ENCODE assay signal across 13 mouse cellular contexts in the genomic region with DNA sequence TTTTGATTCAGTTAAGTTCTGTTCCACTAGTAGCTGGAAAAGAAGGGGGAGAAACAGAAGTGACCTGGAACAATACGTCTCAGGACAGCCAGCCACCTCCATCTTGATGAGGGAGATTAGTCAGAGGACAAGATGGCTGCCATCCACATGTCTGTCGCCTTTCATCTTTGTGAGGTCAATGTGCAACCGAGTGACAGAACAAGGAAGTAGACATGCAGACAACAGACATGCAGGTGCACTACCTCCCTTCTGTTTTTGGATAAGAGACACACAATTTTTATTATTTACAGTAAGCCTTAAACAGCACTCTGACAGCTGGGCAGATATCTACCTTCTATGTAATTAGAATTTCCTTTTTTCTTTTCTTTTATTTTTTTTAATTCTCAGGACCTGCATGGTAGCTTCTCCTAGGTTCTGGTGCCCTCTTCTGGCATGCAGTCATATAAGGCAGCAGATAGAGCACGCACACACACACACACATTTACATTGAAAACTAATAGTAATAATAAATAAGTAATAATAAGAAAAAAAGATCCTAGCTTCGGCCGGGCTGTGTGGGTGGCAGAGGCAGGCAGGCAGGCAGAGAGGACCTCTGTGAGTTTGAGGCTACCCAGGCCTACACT. TPM values are rescaled to one million over a fixed set of nuclear protein-coding genes. Genes with fewer than 3 reads are reported as not detected.
DNase-seq lines count a peak whose midpoint lies in the region; ATAC-seq and TF ChIP-seq lines count a peak whose summit lies in the region.
"Had no signal": no experiment of that assay in that cellular context is flagged by ENCODE, and none has a peak within 500 bp of the region (broad histone marks: within the 10 kb centered on the region; RNA-seq: fewer than 3 reads in every experiment).

No protein-coding gene starts in this region.

- no peak overlapping the region for H3K9ac ChIP-seq in liver, postnatal 0 days (replicated peaks)
- no peak overlapping the region for H3K9ac ChIP-seq in liver, embryonic 12.5 days
- no peak overlapping the region for H3K9ac ChIP-seq in neural tube, embryonic 15.5 days (replicated peaks)
- H3K9ac ChIP-seq: heart, embryonic 13.5 days had no signal

- H3K27ac ChIP-seq in liver, postnatal 0 days (ENCODE audit: low read depth) = no peak overlapping the region
- H3K27ac ChIP-seq in liver, embryonic 12.5 days = no peak overlapping the region
- H3K27ac ChIP-seq in neural tube, embryonic 15.5 days (replicated peaks) = no peak overlapping the region
- H3K27ac ChIP-seq: heart, embryonic 13.5 days had no signal

- ATAC-seq in liver, postnatal 0 days = no peak
- no peak for ATAC-seq in liver, embryonic 12.5 days
- ATAC-seq in neural tube, embryonic 15.5 days (ENCODE audit: low FRiP score) = no peak

- peaks cover 8% of the 10 kb centered on the region; the same call in 1 of the 2 replicates for H3K9me3 ChIP-seq in liver, postnatal 0 days (ENCODE audit: low read length)
- H3K9me3 ChIP-seq in liver, embryonic 12.5 days (replicated peaks) = peaks cover 3% of the 10 kb centered on the region
- no peaks in the 10 kb centered on the region for H3K9me3 ChIP-seq in neural tube, embryonic 15.5 days (replicated peaks)

- 84% methylated on average over 6 of the region's 6 CpGs for WGBS in liver, postnatal 0 days (ENCODE audit: insufficient replicate concordance)
- 80% methylated on average over 6 of the region's 6 CpGs for WGBS in liver, embryonic 12.5 days (ENCODE audit: insufficient replicate concordance)
- 89% methylated on average over 6 of the region's 6 CpGs for WGBS in neural tube, embryonic 15.5 days

- no peak overlapping the region for H3K4me2 ChIP-seq in liver, postnatal 0 days (ENCODE audit: low read depth, low read length)
- H3K4me2 ChIP-seq in liver, embryonic 12.5 days = no peak overlapping the region
- H3K4me2 ChIP-seq in neural tube, embryonic 15.5 days = no peak overlapping the region
- H3K4me2 ChIP-seq: heart, embryonic 13.5 days had no signal

- H3K27me3 ChIP-seq in liver, postnatal 0 days (ENCODE audit: insufficient read depth, low read length) = no peaks in the 10 kb centered on the region
- no peaks in the 10 kb centered on the region; the same call in 1 of the 2 replicates for H3K27me3 ChIP-seq in liver, embryonic 12.5 days (replicated peaks)
- H3K27me3 ChIP-seq in neural tube, embryonic 15.5 days (replicated peaks) = no peaks in the 10 kb centered on the region; the same call in 1 of the 2 replicates

- H3K4me1 ChIP-seq in liver, postnatal 0 days (ENCODE audit: insufficient read depth) = peaks cover 17% of the 10 kb centered on the region; the same call in 1 of the 2 replicates
- H3K4me1 ChIP-seq in liver, embryonic 12.5 days = peaks cover 30% of the 10 kb centered on the region
- 0 out of 2 replicates have a peak, but pooled peaks cover 5% of the 10 kb centered on the region for H3K4me1 ChIP-seq in neural tube, embryonic 15.5 days

- H3K36me3 ChIP-seq in liver, postnatal 0 days (replicated peaks; ENCODE audit: insufficient read depth, low read length) = no peaks in the 10 kb centered on the region
- H3K36me3 ChIP-seq in liver, embryonic 12.5 days = no peaks in the 10 kb centered on the region
- H3K36me3 ChIP-seq in neural tube, embryonic 15.5 days = no peaks in the 10 kb centered on the region

- DNase-seq in adrenal gland, postnatal 14 days = peak; percentile 29
- DNase-seq in adrenal gland, adult 2 months = no peak
- DNase-seq in liver, postnatal 0 days = no peak
- peak; percentile 29 for DNase-seq in CD4-positive helper T cell, adult 2 months (ENCODE audit: low read depth, low spot score)
- peak; percentile 59 for DNase-seq in c-Kit-positive CD71-positive TER-119-negative erythroid progenitor cells, embryonic 14.5 days (ENCODE audit: low read depth)
- no peak for DNase-seq in urinary bladder, postnatal 25 days (ENCODE audit: low spot score)

- H3K4me3 ChIP-seq in liver, postnatal 0 days (ENCODE audit: low read depth, low read length) = no peak overlapping the region
- H3K4me3 ChIP-seq in liver, embryonic 12.5 days = no peak overlapping the region
- no peak overlapping the region for H3K4me3 ChIP-seq in neural tube, embryonic 15.5 days (replicated peaks)
- H3K4me3 ChIP-seq: heart, embryonic 13.5 days had no signal

- TF ChIP-seq CTCF in liver, postnatal 0 days (IDR thresholded peaks at IDR 0.05; ENCODE audit: low read depth) = peak; percentile 28; the same call in 1 of the 2 replicates

- TF ChIP-seq EP300 in liver, postnatal 0 days (IDR thresholded peaks at IDR 0.05; ENCODE audit: low read depth) = no peak

RNA-seq across cellular contexts. Expression of gene Csf2ra, which starts 4.4 kb away (rescaled TPM):
- 17.8 and 21.0 TPM in 2 replicates for total RNA-seq in adrenal gland, postnatal 14 days (2021)
- 10 to 100 TPM; 24.5 to 29.1 TPM for total RNA-seq in adrenal gland, adult 2 months (2021)
- polyA plus RNA-seq in adrenal gland, adult 2 months (2012; rRNA removed) = 401 and 465 TPM in 2 replicates
- 11.6 and 13.0 TPM in 2 replicates for polyA plus RNA-seq in liver, postnatal 0 days (2015; fragmentation: Nextera tagmentation; extraction: Ambion mirVana)
- polyA plus RNA-seq in liver, embryonic 12.5 days (2016; fragmentation: Nextera tagmentation; extraction: Ambion mirVana) = 14.2 and 15.9 TPM in 2 replicates
- polyA plus RNA-seq in neural tube, embryonic 15.5 days (2015; fragmentation: Nextera tagmentation; extraction: Ambion mirVana) = 83.0 and 85.3 TPM in 2 replicates

RNA-seq across cellular contexts. Expression of gene Gm6020, which starts 40.1 kb away (rescaled TPM):
- total RNA-seq in adrenal gland, postnatal 14 days (2021) = not detected in 2 replicates
- not detected for total RNA-seq in adrenal gland, adult 2 months (2021)
- polyA plus RNA-seq in adrenal gland, adult 2 months (2012; rRNA removed) = not detected in 2 replicates
- polyA plus RNA-seq in liver, postnatal 0 days (2015; fragmentation: Nextera tagmentation; extraction: Ambion mirVana) = not detected in 2 replicates
- not detected in 2 replicates for polyA plus RNA-seq in liver, embryonic 12.5 days (2016; fragmentation: Nextera tagmentation; extraction: Ambion mirVana)
- not detected in 2 replicates for polyA plus RNA-seq in neural tube, embryonic 15.5 days (2015; fragmentation: Nextera tagmentation; extraction: Ambion mirVana)
- total RNA-seq: layer of hippocampus, adult 18-20 months; megakaryocyte, adult 5-6 weeks had no signal
- polyA plus RNA-seq: heart, embryonic 13.5 days; limb, embryonic 11.5 days; neural tube, embryonic 14.5 days had no signal

RNA-seq across cellular contexts. Expression of gene Gm7102, which starts 47.7 kb away (rescaled TPM):
- not detected in 2 replicates for total RNA-seq in adrenal gland, postnatal 14 days (2021)
- total RNA-seq in adrenal gland, adult 2 months (2021) = not detected
- not detected in 2 replicates for polyA plus RNA-seq in adrenal gland, adult 2 months (2012; rRNA removed)
- 0.07 TPM in 1 of 2 replicates, not detected in the other for polyA plus RNA-seq in liver, postnatal 0 days (2015; fragmentation: Nextera tagmentation; extraction: Ambion mirVana)
- polyA plus RNA-seq in liver, embryonic 12.5 days (2016; fragmentation: Nextera tagmentation; extraction: Ambion mirVana) = 0.17 TPM in 1 of 2 replicates, not detected in the other
- polyA plus RNA-seq in neural tube, embryonic 15.5 days (2015; fragmentation: Nextera tagmentation; extraction: Ambion mirVana) = 0.24 and 0.29 TPM in 2 replicates

Comparison
In these comparisons a context has a peak if more than half of its experiments do, and no peak if none do; other contexts are left out.
1. DNase-seq: peak in adrenal gland, postnatal 14 days (single experiment), CD4-positive helper T cell, adult 2 months (single experiment) and c-Kit-positive CD71-positive TER-119-negative erythroid progenitor cells, embryonic 14.5 days (single experiment); none in adrenal gland, adult 2 months (single experiment), liver, postnatal 0 days (single experiment) and urinary bladder, postnatal 25 days (single experiment).